ENCODE assay signal across 15 mouse cellular contexts in genomic region chr6:30654402-30654859, GRCm38 (mm10). TPM values are rescaled to one million over a fixed set of nuclear protein-coding genes. Genes with fewer than 3 reads are reported as not detected.
DNase-seq lines count a peak whose midpoint lies in the region; ATAC-seq and TF ChIP-seq lines count a peak whose summit lies in the region.
"Had no signal": no experiment of that assay in that cellular context is flagged by ENCODE, and none has a peak within 500 bp of the region (broad histone marks: within the 10 kb centered on the region; RNA-seq: fewer than 3 reads in every experiment).

No protein-coding gene starts in this region.

- TF ChIP-seq POLR2A in limb, embryonic 14.5 days (IDR thresholded peaks at IDR 0.05; ENCODE audit: borderline replicate concordance, extremely low read depth, insufficient read depth, insufficient read length): no peak

- no peak for DNase-seq in neural tube, embryonic 11.5 days (ENCODE audit: low spot score)
- no peak for DNase-seq in neural tube, embryonic 10.5 days (ENCODE audit: extremely low spot score, low spot score)
- DNase-seq in limb, embryonic 14.5 days (ENCODE audit: low spot score): no peak
- no peak for DNase-seq in cerebellum, adult 9-11 months
- no peak for DNase-seq in left cerebral cortex, postnatal 36 days (ENCODE audit: low spot score in 2 of 2)
- no peak for DNase-seq in urinary bladder, adult 18-20 months (ENCODE audit: low spot score in 2 of 2)
- DNase-seq: adrenal gland, adult 8-10 months; cerebellum, postnatal 14 days; gastrocnemius, postnatal 14 days; kidney, adult 11 months had no signal

- peak overlapping the region; percentile 46; the same call in 1 of the 2 replicates for H3K27ac ChIP-seq in neural tube, embryonic 11.5 days (ENCODE audit: low read depth, low read length)
- peak overlapping the region; percentile 81 for H3K27ac ChIP-seq in forebrain, embryonic 15.5 days (replicated peaks)
- H3K27ac ChIP-seq in limb, embryonic 14.5 days (replicated peaks; ENCODE audit: low read depth, low read length): peak overlapping the region; percentile 95
- H3K27ac ChIP-seq in stomach, embryonic 16.5 days (ENCODE audit: low read length): 0 out of 2 replicates have a peak overlapping the region, but pooled peaks have one; percentile 43
- H3K27ac ChIP-seq: liver, embryonic 12.5 days had no signal

- intact Hi-C loops in left cerebral cortex, postnatal 36 days (cut with DNase I): no loop called here

- no peak overlapping the region for H3K9ac ChIP-seq in neural tube, embryonic 11.5 days (ENCODE audit: low read length)
- H3K9ac ChIP-seq in forebrain, embryonic 15.5 days (replicated peaks): no peak overlapping the region
- H3K9ac ChIP-seq in limb, embryonic 14.5 days (ENCODE audit: low read depth, low read length, severe bottlenecking): peak overlapping the region; percentile 32; the same call in 1 of the 2 replicates
- no peak overlapping the region for H3K9ac ChIP-seq in stomach, embryonic 16.5 days (ENCODE audit: low read length)
- H3K9ac ChIP-seq: liver, embryonic 12.5 days had no signal

- no peaks in the 10 kb centered on the region for H3K9me3 ChIP-seq in neural tube, embryonic 11.5 days (ENCODE audit: control insufficient read depth, low read length)
- no peaks in the 10 kb centered on the region for H3K9me3 ChIP-seq in forebrain, embryonic 15.5 days
- H3K9me3 ChIP-seq in limb, embryonic 14.5 days (ENCODE audit: control insufficient read depth, low read length): no peaks in the 10 kb centered on the region
- H3K9me3 ChIP-seq in stomach, embryonic 16.5 days (replicated peaks; ENCODE audit: control insufficient read depth, low read length): no peaks in the 10 kb centered on the region
- H3K9me3 ChIP-seq: G1E; liver, embryonic 12.5 days had no signal

- 34% methylated on average over 6 of the region's 6 CpGs for WGBS in neural tube, embryonic 11.5 days
- WGBS in forebrain, embryonic 15.5 days: 8% methylated on average over 6 of the region's 6 CpGs
- 29% methylated on average over 6 of the region's 6 CpGs for WGBS in limb, embryonic 14.5 days
- WGBS in stomach, embryonic 16.5 days: 61% methylated on average over 6 of the region's 6 CpGs

- no peaks in the 10 kb centered on the region for H3K27me3 ChIP-seq in neural tube, embryonic 11.5 days (ENCODE audit: control insufficient read depth, insufficient read depth, low read length)
- H3K27me3 ChIP-seq in forebrain, embryonic 15.5 days: no peaks in the 10 kb centered on the region
- H3K27me3 ChIP-seq in limb, embryonic 14.5 days (ENCODE audit: control insufficient read depth, insufficient read depth, low read length): no peaks in the 10 kb centered on the region
- no peaks in the 10 kb centered on the region for H3K27me3 ChIP-seq in stomach, embryonic 16.5 days (ENCODE audit: control insufficient read depth, insufficient read depth, low read length)
- H3K27me3 ChIP-seq: liver, embryonic 12.5 days had no signal

- no peaks in the 10 kb centered on the region for H3K36me3 ChIP-seq in neural tube, embryonic 11.5 days (ENCODE audit: control insufficient read depth, insufficient read depth, low read length)
- H3K36me3 ChIP-seq in forebrain, embryonic 15.5 days: no peaks in the 10 kb centered on the region
- H3K36me3 ChIP-seq in limb, embryonic 14.5 days (ENCODE audit: control insufficient read depth, insufficient read depth, low read length): peaks cover 15% of the 10 kb centered on the region; the same call in 1 of the 2 replicates
- no peaks in the 10 kb centered on the region for H3K36me3 ChIP-seq in stomach, embryonic 16.5 days (ENCODE audit: control insufficient read depth, insufficient read depth, low read length)
- H3K36me3 ChIP-seq: liver, embryonic 12.5 days had no signal

- no peak for ATAC-seq in neural tube, embryonic 11.5 days (ENCODE audit: insufficient read depth, low FRiP score, low TSS enrichment)
- peak; percentile 65 for ATAC-seq in forebrain, embryonic 15.5 days (replicated peaks)
- no peak for ATAC-seq in limb, embryonic 14.5 days (ENCODE audit: low FRiP score, low read depth)
- ATAC-seq in stomach, embryonic 16.5 days (ENCODE audit: insufficient read depth, low FRiP score): no peak
- ATAC-seq: liver, embryonic 12.5 days had no signal

- H3K4me1 ChIP-seq in neural tube, embryonic 11.5 days (ENCODE audit: control insufficient read depth, insufficient read depth, low read length): peaks cover 33% of the 10 kb centered on the region
- peaks cover 46% of the 10 kb centered on the region for H3K4me1 ChIP-seq in forebrain, embryonic 15.5 days
- H3K4me1 ChIP-seq in limb, embryonic 14.5 days (ENCODE audit: control insufficient read depth, insufficient read depth, low read length): peaks cover 65% of the 10 kb centered on the region
- peaks cover 20% of the 10 kb centered on the region; the same call in 1 of the 2 replicates for H3K4me1 ChIP-seq in stomach, embryonic 16.5 days (ENCODE audit: control insufficient read depth, insufficient read depth, low read length)

- no peak overlapping the region for H3K4me3 ChIP-seq in neural tube, embryonic 11.5 days (ENCODE audit: low read depth, low read length)
- no peak overlapping the region for H3K4me3 ChIP-seq in forebrain, embryonic 15.5 days
- no peak overlapping the region for H3K4me3 ChIP-seq in limb, embryonic 14.5 days (replicated peaks; ENCODE audit: low read length)
- no peak overlapping the region for H3K4me3 ChIP-seq in stomach, embryonic 16.5 days (replicated peaks; ENCODE audit: low read length)
- H3K4me3 ChIP-seq: liver, embryonic 12.5 days; myocyte had no signal

- H3K4me2 ChIP-seq in neural tube, embryonic 11.5 days (ENCODE audit: low read depth): no peak overlapping the region
- H3K4me2 ChIP-seq in forebrain, embryonic 15.5 days (replicated peaks): no peak overlapping the region
- no peak overlapping the region; the same call in 1 of the 2 replicates for H3K4me2 ChIP-seq in limb, embryonic 14.5 days (replicated peaks; ENCODE audit: low read depth, low read length, severe bottlenecking)
- no peak overlapping the region for H3K4me2 ChIP-seq in stomach, embryonic 16.5 days (ENCODE audit: low read depth, low read length)
- H3K4me2 ChIP-seq: liver, embryonic 12.5 days had no signal

RNA-seq across cellular contexts. Expression of gene Cpa1, which starts 15.4 kb away (rescaled TPM):
- polyA plus RNA-seq in neural tube, embryonic 11.5 days (2014; fragmentation: Nextera tagmentation; extraction: Ambion mirVana): 0.35 TPM in 1 of 2 replicates, not detected in the other
- 0.48 and 0.61 TPM in 2 replicates for polyA plus RNA-seq in forebrain, embryonic 15.5 days (2015; fragmentation: Nextera tagmentation; extraction: Ambion mirVana)
- 1.4 and 2.8 TPM in 2 replicates for polyA plus RNA-seq in limb, embryonic 14.5 days (2012; rRNA removed)
- 1.1 and 1.3 TPM in 2 replicates for polyA plus RNA-seq in limb, embryonic 14.5 days (2014; fragmentation: Nextera tagmentation; extraction: Ambion mirVana)
- 684 and 706 TPM in 2 replicates for polyA plus RNA-seq in stomach, embryonic 16.5 days (2015; fragmentation: Nextera tagmentation; extraction: Ambion mirVana)
- not detected for total RNA-seq in left cerebral cortex, postnatal 36 days (2021)
- total RNA-seq: adrenal gland, adult 8-10 months; G1E; gastrocnemius, postnatal 14 days had no signal
- polyA plus RNA-seq: G1E had no signal

RNA-seq across cellular contexts. Expression of gene Cep41, which starts 39.1 kb away (rescaled TPM):
- 27.3 and 27.9 TPM in 2 replicates for polyA plus RNA-seq in neural tube, embryonic 11.5 days (2014; fragmentation: Nextera tagmentation; extraction: Ambion mirVana)
- 14.9 and 17.3 TPM in 2 replicates for polyA plus RNA-seq in forebrain, embryonic 15.5 days (2015; fragmentation: Nextera tagmentation; extraction: Ambion mirVana)
- 44.3 and 48.5 TPM in 2 replicates for polyA plus RNA-seq in limb, embryonic 14.5 days (2012; rRNA removed)
- polyA plus RNA-seq in limb, embryonic 14.5 days (2014; fragmentation: Nextera tagmentation; extraction: Ambion mirVana): 41.1 and 50.9 TPM in 2 replicates
- polyA plus RNA-seq in stomach, embryonic 16.5 days (2015; fragmentation: Nextera tagmentation; extraction: Ambion mirVana): 8.8 and 11.6 TPM in 2 replicates
- 1 to 10 TPM; 7.1 to 9.0 TPM for total RNA-seq in left cerebral cortex, postnatal 36 days (2021)

RNA-seq across cellular contexts. Expression of gene Cpa5, which starts 43.6 kb away (rescaled TPM):
- 0.50 TPM in 1 of 2 replicates, not detected in the other for polyA plus RNA-seq in neural tube, embryonic 11.5 days (2014; fragmentation: Nextera tagmentation; extraction: Ambion mirVana)
- polyA plus RNA-seq in forebrain, embryonic 15.5 days (2015; fragmentation: Nextera tagmentation; extraction: Ambion mirVana): 0.13 TPM in 1 of 2 replicates, not detected in the other
- polyA plus RNA-seq in limb, embryonic 14.5 days (2012; rRNA removed): 0.81 and 0.87 TPM in 2 replicates
- 0.57 and 0.99 TPM in 2 replicates for polyA plus RNA-seq in limb, embryonic 14.5 days (2014; fragmentation: Nextera tagmentation; extraction: Ambion mirVana)
- 0.21 and 0.24 TPM in 2 replicates for polyA plus RNA-seq in stomach, embryonic 16.5 days (2015; fragmentation: Nextera tagmentation; extraction: Ambion mirVana)
- not detected for total RNA-seq in left cerebral cortex, postnatal 36 days (2021)
- total RNA-seq: adrenal gland, adult 8-10 months; G1E had no signal
- polyA plus RNA-seq: G1E; liver, embryonic 12.5 days; myocyte had no signal

Comparison
In these comparisons a context has a peak if more than half of its experiments do, and no peak if none do; other contexts are left out.
1. H3K27ac ChIP-seq: peak in every context shown above with its lines; median percentile 95 in limb, embryonic 14.5 days; 81 in forebrain, embryonic 15.5 days; 46 in neural tube, embryonic 11.5 days; 43 in stomach, embryonic 16.5 days.
2. RNA of gene Cpa1, which starts 15.4 kb away (polyA plus RNA-seq): 684 to 706 TPM in stomach, embryonic 16.5 days; 1.1 to 2.8 TPM in limb, embryonic 14.5 days, 0.48 to 0.61 TPM in forebrain, embryonic 15.5 days and 0.35 TPM in neural tube, embryonic 11.5 days; every median in the first group is over 100 times any median in the second.